Mouse (Mus musculus) right cerebral cortex, adult 18-20 months (tissue): ENCODE data around the gene Pim3.
A peak's percentile ranks its signal among the peaks of the same experiment; 100 is the strongest.

Experiments used
- DNase-seq: peaks from one replicate; pipeline ENCODE4 v3.0.0; 2022; ENCODE audit warnings: mixed read lengths

Gene Pim3

DNA sequence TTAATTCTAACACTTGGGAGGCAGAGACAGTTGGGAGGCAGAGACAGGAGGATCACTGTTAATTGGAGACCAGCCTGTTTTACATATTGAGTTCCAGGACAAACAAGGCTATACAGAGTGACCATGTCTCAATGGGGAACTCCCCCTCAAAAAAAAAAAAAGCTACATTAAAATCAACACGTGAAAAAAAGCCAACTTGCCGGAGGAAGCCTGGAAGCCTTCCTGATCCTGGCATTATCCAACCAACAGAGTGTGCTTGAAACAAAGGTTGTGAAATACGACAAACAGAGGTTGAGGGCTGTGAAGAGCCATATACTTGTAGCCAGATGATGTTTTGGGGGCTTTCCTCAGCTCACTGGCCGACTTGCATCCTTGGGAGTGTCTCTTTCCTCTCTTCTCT, 20.9 kb downstream of the Pim3 start:
- DNase-seq: no peak

DNA sequence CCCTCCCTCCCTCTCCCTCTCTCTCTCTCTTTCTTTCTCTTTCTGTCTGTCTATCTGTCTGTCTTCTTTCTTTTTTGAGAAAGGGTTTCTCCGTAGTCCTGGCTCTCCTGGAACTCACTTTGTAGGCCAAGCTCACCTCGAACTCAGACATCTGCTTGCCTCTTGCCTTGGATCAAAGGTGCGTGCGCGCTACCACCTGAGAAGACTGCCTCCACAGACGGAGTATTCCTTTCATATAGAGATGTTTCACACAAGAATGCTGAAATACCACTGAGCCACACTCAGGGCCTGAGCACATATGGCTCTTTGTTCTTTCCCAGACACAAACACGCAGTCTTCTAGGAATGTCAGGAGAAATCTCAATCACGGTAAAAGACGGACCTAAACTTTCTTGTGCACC, 21.4 kb downstream of the Pim3 start:
- DNase-seq: no peak

DNA sequence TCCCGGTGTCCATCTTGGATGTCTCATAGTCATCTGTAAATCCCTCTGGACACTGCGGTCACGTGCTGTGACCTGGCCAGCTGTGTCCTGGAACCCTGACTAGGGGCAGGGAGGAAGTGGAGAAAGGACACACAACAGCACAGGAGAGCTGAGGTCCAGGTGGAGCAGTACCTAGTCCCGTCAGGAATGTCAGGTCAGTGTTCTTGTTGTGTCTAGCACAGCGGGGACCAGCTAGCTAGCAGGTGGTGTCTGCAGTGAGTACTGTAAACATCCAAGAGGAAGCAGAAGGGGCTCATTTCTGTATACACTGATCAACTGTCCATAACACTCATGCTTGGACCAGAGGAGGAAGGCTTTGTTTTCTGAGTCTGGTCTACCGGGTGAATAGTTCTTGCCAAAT, 23.4 kb downstream of the Pim3 start:
- DNase-seq: no peak

DNA sequence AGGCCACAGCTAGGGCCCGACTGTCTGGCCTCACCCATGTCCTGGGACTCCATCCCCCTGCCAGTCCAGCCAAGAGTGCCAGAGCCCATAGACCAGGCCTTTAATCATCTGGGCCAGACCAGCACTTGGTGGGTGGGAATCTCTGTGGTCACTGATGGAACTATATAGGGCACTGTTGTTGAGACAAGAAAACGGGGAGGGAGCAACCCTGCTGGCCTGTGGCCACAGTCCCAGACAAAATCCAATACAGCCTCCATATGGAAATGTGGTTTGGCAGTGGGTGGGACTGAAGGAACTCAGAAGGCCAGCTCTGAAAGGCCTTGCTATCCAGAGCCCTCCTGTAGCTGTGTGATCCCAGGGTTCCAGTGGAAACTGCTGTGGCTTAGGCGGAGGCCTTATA, 27.0 kb downstream of the Pim3 start:
- no peak for DNase-seq

DNA sequence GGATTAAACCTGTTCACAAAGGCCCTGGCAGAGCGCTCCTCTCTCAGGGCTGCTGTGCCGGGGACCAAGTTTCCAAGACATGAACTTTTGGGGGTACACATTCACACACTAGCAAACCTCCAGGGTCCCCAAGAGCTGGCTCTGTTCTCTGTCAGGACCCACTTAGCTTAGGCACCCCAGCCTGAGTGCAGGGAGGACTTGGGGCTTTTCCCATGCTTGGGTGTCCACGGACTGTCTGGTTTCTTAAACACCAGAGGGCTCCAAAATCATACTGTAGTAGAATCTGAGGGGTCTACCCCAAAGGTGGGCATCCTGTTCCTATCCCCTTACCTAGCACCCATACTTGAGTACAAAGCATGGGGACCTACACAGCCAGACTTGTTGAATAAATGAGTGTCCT, 28.0 kb downstream of the Pim3 start:
- no peak for DNase-seq

DNA sequence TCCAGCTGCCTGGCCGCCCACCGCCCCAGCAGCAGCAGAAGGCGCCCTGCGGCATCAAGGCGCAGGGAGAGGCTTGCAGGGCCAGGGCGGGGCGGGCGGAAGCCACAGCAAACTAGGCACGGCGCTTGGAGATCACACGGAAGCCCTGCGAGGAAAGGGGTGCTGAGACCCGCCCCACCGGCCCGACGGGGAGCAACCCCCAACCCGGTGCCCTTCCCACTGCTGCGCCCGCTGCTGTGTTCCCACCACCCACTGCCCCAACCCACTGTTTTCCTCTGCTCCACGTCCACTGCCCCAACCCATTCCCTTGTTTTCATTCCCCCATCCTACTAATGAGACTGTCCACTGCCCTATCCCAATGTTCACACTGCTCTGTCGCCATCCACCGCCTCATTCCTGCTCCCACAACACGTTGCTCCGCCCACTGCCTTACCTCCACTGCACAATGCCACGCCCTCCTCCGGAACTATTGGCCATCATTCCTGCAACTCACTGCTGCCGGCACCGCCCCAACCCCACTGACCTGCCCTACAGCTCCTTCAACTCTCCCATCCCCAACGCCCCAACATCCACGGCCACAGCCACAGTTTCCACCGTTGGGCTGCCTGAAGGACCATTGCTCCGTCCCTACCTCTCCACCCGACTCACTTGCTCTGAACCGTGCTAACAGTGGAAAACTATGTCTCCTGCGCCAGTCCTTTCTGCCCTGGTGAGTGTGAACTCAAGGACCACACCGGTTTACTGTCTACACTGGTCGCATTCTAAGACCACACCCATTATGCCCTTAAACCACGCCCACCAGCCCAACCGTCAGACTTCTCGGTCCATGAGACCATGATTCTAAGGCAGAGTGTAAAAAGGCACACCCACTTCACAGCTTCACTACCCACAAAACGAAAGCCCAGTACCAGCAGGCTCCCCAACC, 29.0 kb downstream of the Pim3 start:
- peak; percentile 85 for DNase-seq

DNA sequence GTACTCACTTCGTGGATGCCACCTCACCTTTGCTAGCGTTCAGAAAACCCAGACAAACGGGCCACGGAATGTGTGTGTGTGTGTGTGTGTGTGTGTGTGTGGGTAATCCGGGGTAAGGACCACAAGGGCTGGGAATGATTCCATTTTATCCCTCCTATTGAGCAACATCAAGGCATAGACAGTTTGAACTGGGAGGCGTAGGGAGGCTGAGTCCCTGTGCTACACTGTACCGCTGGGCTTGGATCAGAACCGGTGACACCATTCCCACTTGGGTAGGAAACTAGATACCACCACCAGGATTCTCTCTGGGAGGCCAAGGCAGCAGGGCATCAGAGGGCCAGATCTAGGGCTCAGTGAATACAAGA, 29.7 kb downstream of the Pim3 start:
- DNase-seq: no peak

DNA sequence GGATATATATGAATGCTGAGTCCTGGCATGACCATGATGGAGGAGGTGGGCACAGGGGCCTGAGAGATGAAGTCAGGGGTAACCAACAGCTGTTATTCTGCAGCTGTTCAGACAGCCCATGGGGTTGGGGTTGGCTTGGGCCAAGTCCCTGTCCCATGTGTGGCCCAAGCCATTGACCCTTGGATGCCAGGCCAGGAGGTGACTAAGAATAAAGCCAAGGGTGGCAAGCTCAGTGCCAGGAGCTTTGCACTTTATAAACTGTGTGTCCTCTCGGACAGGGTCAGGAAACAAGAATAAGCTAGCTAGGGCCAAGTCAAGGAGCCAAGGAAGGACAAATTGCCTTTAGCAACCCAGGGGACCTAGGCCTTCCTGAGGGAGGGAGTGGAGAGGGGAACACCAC, 30.3 kb downstream of the Pim3 start:
- no peak for DNase-seq

DNA sequence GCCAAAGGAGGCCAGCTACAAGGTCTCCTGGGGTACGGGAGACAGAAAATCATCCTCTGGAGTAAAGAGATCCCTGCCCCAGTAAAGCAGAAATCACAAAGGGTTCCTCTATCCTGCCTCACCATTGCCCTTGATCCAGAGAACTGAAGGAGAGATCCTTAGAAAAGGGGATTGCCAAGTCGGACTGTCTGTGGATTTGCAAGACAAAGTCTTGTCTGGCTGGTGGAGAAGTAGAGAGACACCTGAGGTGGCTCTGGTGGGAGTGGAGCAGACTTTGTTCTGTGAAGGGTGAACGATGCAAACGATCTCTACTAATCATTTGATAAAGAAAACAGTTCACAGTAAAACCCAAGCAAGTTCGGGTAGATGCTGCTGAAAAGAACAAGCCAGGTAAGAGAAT, 30.9 kb downstream of the Pim3 start:
- no peak for DNase-seq

DNA sequence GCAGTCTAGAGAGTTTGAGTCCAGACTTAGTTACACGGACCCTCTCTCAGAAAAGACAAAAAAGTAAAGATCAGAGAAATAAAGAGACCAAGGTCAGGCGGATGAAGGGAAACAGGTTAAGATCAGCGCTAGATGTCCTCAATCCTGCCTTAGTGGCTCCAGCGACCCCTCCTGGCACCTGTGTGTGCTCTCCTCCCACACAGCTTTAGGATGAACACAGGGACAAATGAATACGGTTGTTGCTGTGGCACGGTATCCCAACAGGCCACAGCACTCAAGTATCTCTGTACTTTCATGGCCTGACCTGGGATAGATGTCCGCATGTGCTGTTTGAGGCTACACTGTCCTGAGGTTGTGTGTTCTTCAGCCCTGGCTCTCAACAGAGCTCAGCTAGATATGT, 33.1 kb downstream of the Pim3 start:
- no peak for DNase-seq

DNA sequence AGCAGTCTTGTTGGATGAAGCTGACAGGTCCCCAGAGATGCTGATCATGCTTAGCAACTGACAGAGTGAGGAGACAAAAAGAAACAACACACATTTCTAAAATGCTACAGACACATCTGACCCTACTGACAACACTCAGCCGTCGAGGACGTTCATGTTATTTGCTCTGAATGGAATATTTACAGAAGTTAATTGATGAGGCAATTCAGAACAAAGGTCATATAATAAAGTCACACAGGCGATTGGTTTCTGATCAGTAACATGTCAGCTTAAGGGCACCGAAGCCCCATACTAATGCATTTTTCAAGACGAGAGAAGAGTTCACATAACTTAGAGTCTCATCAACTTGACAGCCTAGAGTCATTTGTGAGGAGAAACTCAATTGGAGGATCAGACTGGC, 33.9 kb downstream of the Pim3 start:
- DNase-seq: no peak

DNA sequence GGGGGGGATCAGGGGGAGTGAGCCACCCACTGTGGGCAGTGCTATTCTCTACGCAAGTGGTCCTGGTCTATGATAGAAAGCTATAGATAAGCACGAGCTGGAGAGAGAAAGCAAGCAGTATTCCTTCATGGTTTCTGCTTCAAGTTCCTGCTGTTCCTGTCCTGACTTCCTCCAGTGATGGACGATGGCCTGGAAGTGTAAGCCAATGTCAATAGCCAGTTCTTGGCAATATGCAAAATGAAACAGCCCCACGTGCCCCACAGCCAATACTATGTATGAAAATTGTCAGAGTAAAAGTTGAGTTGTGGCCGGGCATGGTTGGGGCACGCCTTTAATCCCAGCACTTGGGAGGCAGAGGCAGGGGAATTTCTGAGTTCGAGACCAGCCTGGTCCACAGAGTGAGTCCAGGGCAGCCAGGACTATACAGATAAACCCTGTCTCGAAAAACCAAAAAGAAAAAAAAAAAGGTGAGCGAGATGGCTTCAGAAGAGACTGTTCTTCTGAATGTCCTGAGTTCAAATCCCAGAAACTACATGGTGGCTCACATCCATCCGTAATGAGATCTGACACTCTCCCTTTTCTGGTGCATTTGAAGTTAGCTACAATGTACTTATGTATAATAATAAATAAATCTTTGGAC, 34.5 kb downstream of the Pim3 start:
- DNase-seq: no peak

DNA sequence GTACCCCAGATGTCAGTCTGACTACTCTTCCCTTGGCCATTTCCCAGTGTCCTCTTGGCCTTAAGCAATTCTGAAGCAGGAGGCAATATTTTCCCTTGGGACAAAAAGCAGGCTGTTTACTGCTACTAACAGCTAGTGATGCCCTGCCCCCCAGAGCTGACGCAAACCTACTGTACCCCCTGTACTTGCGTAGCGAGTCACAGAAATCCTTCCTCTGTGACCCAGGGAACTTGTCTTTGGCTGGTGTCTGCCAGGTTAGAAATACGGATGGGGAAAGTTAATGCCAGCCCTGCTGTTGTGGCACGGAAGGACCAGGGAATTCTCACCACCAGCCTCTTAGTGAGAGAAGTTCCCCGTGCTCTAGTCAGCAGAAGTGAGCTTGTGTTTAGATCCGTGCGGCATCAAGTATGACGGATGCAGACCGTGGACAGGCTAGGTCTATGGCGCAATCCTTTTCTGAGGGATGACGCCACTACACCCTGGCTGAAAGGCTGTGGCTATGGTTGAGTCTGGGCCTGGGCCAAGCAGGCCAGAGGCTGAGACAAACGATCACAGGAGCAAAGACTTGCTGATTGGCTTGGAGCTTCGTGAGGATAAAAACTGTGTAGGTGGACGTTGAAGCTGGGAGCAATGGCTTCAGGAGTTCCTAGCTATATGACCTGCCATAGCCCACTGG, 40.4 kb downstream of the Pim3 start:
- no peak for DNase-seq

DNA sequence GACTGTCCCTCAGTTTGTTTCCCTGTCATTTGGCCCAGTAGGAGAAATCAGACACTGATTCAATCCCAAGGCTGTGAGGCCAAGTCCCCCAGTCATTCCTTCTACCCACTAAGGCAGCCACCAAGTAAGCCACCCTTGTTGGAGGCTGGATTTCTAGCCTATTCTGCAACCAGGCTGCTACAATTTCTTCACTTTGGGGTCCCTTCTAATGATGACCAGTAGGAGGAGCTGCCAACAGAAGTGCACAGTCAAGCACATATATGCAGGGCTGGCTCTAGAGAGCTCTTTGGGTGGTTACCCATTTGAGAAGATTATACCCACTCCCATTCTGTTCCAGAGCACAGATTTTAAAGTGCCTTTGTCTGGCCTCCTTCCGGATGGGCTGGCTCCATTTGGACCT, 41.1 kb downstream of the Pim3 start:
- DNase-seq: no peak

DNA sequence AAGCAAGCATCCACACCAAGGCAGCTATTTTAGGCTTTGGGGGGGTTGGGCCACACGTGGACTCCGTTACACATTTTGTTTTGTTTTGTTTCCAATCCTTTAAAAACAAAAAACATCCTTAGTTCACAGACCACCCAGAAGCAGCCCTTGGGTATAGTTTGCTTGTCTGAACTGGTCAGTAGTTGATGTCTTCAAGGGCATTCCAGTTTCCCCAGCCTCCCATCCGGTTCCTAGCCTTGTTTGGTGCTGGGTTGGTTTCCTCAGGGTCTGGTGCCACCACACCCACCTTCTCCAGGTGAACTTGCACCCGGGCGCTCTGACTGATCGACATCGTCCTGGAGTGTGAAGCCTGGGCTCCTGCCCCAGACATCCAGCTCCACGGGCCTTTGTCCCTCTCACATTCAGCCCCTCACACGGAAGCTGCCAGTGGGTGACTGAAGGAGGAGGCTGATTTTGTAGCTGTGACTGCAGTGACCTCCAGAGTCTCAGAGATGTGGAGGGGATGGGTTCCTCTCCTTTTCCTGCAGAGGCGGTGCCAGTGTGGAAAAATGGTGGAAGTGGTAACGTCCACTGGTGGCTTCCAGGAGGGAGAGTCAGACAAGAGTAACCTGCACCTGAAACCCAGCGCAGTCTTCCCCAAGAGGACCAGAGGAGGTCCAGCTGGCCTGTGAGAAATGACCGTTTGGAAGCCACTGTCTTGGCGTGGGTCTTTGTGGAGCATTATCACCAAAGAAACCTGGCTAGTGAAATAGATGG, 42.2 kb downstream of the Pim3 start:
- DNase-seq: no peak

DNA sequence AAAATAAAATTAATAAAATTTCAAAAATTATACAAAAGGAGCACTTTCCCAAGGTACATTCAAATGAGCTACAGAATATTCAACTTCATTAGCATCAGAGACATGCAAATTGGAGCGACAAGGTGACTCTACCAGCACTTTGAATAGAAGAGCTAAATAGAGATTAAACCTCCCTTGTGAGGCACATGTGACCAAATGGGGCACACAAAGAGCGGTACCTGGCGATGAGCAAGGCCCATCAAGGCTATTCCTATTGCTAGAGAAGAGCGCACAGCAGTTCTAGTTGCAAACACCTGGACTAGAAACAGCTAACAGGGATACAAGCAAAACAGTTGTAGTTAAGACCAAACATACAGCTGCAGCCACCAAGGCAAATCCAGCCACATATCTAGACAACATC, 44.4 kb downstream of the Pim3 start:
- DNase-seq: no peak

DNA sequence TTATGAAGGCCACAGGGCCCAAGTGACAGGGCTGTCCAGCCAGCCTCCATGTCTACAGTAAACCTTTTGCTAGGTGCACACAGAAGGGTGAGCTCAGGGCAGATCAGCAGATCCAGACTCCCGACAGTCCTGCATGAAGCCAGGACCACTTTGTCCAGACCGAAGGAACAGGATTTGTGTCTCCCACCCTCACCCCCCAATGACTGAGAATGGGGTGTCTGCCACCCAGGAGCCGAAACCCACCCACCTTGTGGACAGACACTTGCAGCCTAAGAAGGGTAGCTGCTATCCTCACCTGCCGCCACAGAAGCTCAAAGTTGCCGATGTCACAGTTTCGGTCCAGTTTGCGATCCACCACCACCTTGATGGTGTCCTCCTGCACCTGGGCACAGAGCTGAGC, 53.1 kb downstream of the Pim3 start:
- no peak for DNase-seq
